In genomic region chr10:80039559-80039979, GRCm38 (mm10) we compare ENCODE assay signal across 8 mouse cellular contexts. TPM values are rescaled to one million over a fixed set of nuclear protein-coding genes. Genes with fewer than 3 reads are reported as not detected.
DNase-seq lines count a peak whose midpoint lies in the region; ATAC-seq lines count a peak whose summit lies in the region.

TSS of gene Polr2e (minus strand) at chr10:80039795.

- ATAC-seq in hindbrain, embryonic 13.5 days (ENCODE audit: low FRiP score) = peak; percentile 96

- H3K27me3 ChIP-seq in hindbrain, embryonic 13.5 days = no peaks in the 10 kb centered on the region

- H3K27ac ChIP-seq in hindbrain, embryonic 13.5 days = peak within 1 kb of the TSS; percentile 72

- H3K4me1 ChIP-seq in hindbrain, embryonic 13.5 days (replicated peaks) = peaks cover 23% of the 10 kb centered on the region

- H3K9ac ChIP-seq in hindbrain, embryonic 13.5 days = peak within 1 kb of the TSS; percentile 89

- DNase-seq in NIH3T3 (ENCODE audit: low read depth) = peak; percentile 100
- DNase-seq in cerebellum, postnatal 10 days = peak; percentile 97 to 99
- DNase-seq in frontal cortex, postnatal 14 days (ENCODE audit: low spot score in 2 of 2) = peak; percentile 96 to 98
- DNase-seq in layer of hippocampus, postnatal 25 days (ENCODE audit: extremely low spot score in 1 of 2, low spot score in 1 of 2) = peak; percentile 90 to 93
- DNase-seq in lung, postnatal 25 days (ENCODE audit: low spot score) = peak; percentile 98
- peak; percentile 99 for DNase-seq in retina, embryonic 14.5 days (ENCODE audit: low spot score)
- peak; percentile 95 for DNase-seq in thymus, postnatal 4 days

- WGBS in hindbrain, embryonic 13.5 days = under 1% methylated on average over 40 of the region's 40 CpGs

- H3K4me3 ChIP-seq in hindbrain, embryonic 13.5 days = peak within 1 kb of the TSS; percentile 86

- H3K36me3 ChIP-seq in hindbrain, embryonic 13.5 days = peaks cover 38% of the 10 kb centered on the region

- H3K9me3 ChIP-seq in hindbrain, embryonic 13.5 days = no peaks in the 10 kb centered on the region

- H3K4me2 ChIP-seq in hindbrain, embryonic 13.5 days = peak within 1 kb of the TSS; percentile 96

RNA-seq across cellular contexts. Expression of gene Polr2e, which starts in this region (rescaled TPM):
- 150 and 154 TPM in 2 replicates for polyA plus RNA-seq in hindbrain, embryonic 13.5 days (2015; fragmentation: Nextera tagmentation; extraction: Ambion mirVana)
- 10 to 100 TPM; 86.6 to 91.0 TPM for total RNA-seq in layer of hippocampus, postnatal 25 days (2021)

Comparison
In these comparisons a context has a peak if more than half of its experiments do, and no peak if none do; other contexts are left out.
1. Peak in every context shown above with its lines: DNase-seq, ATAC-seq, H3K4me3 ChIP-seq and H3K27ac ChIP-seq.